Mouse (Mus musculus) leukemia stem cell, adult 10-12 weeks (primary cell): ENCODE measurements around the gene Wdr78. TPM values are rescaled to one million over a fixed set of nuclear protein-coding genes. Genes with fewer than 3 reads are reported as not detected.

Experiments used
- polyA plus RNA-seq: library from polyadenylated mRNA; stranded (reverse); fragments of >175 nt; gene quantifications from 2 replicates; pipeline ENCODE4 v1.2.3, GENCODE M21; 2012; ENCODE audit warnings: low replicate concordance

Gene Wdr78
- polyA plus RNA-seq = 1.1 and 1.3 TPM in 2 replicates

GRCm38 (mm10) chr4:103114184-103115111 lies at the start of gene Wdr78, which contains the start of gene Mier1:
TSS of gene Wdr78 (minus strand) at chr4:103114555.
TSS of gene Mier1 (plus strand) at chr4:103114390.

GRCm38 (mm10) chr4:103026621-103027020 lies 87.7 kb downstream of the Wdr78 start, which contains the start of gene Insl5:
TSS of gene Insl5 (minus strand) at chr4:103026842.

Other genes with a start within 250 kb of the Wdr78 start
- gene Tctex1d1, start 135.9 kb downstream of the Wdr78 start, polyA plus RNA-seq = not detected in 2 replicates
- gene Insl5, start 87.7 kb downstream of the Wdr78 start, polyA plus RNA-seq = not detected in 2 replicates
- 10.6 and 30.1 TPM in 2 replicates for gene Mier1, start 165 bp downstream of the Wdr78 start, polyA plus RNA-seq
- gene Slc35d1, start 100.6 kb upstream of the Wdr78 start, polyA plus RNA-seq = 12.9 and 13.5 TPM in 2 replicates
- gene 4921539E11Rik, start 176.3 kb upstream of the Wdr78 start, polyA plus RNA-seq = not detected in 2 replicates
- gene Oma1, start 199.3 kb upstream of the Wdr78 start, polyA plus RNA-seq = 0.44 and 0.92 TPM in 2 replicates